Mouse (Mus musculus) myocyte (in vitro differentiated cells): ENCODE data around the gene Lrrc46.

Source experiments
- MAX ChIP-seq: IDR thresholded peaks from one replicate; pipeline ENCODE4 v1.6.1; 2011; ENCODE audit warnings: low read depth, mild to moderate bottlenecking, control low read depth
- MYOG ChIP-seq, 3 experiments: IDR thresholded peaks; one replicate each; pipeline ENCODE4 v1.6.1; 2011; ENCODE audit warnings: control low read depth in 2 of 3, low read depth in 2 of 3, mild to moderate bottlenecking in 2 of 3; ENCODE audit not compliant: insufficient read length in 2 of 3, control insufficient read depth in 1 of 3, insufficient read depth in 1 of 3
- POLR2A ChIP-seq: IDR thresholded peaks from one replicate; pipeline ENCODE4 v1.6.1; 2011; ENCODE audit warnings: low read depth, mild to moderate bottlenecking, control low read depth, moderate library complexity; ENCODE audit not compliant: insufficient read length
- POLR2AphosphoS2 ChIP-seq: IDR thresholded peaks from one replicate; pipeline ENCODE4 v1.6.1; 2011; ENCODE audit warnings: low read depth, control low read depth; ENCODE audit not compliant: insufficient read length
- REST ChIP-seq: IDR thresholded peaks from one replicate; pipeline ENCODE4 v1.6.1; 2011; ENCODE audit warnings: mild to moderate bottlenecking, control low read depth, moderate library complexity; ENCODE audit not compliant: insufficient read depth, insufficient read length
- TCF12 ChIP-seq: IDR thresholded peaks from one replicate; pipeline ENCODE4 v1.6.1; 2011; ENCODE audit warnings: mild to moderate bottlenecking, control low read depth; ENCODE audit not compliant: poor library complexity, insufficient read depth, severe bottlenecking
- USF1 ChIP-seq: IDR thresholded peaks from one replicate; pipeline ENCODE4 v1.6.1; 2011; ENCODE audit warnings: low read depth, mild to moderate bottlenecking, control low read depth, moderate library complexity

DNA sequence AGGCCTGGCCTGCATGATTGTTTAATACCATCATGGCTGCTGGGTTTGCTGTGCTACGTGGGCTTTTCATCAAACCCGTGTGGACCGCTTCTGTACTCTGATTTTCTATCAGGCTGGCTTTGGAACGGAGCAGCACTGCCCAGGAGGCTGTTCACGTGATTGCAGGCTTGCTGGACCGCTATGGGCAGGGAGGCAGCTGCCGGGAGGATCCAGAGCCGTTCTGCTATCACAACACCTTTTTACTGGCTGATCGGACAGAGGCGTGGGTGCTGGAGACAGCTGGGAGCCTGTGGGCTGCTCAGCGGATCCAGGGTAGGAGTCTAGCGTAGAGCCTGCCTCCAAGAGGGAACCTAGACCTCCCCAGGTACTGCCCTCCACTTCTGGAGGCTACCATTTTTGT, 9.2 kb downstream of the Lrrc46 start:
- no peak for TF ChIP-seq POLR2A
- no peak for TF ChIP-seq REST
- TF ChIP-seq USF1 = no peak
- TF ChIP-seq POLR2AphosphoS2 = no peak
- TF ChIP-seq TCF12 = no peak
- TF ChIP-seq MAX = no peak
- TF ChIP-seq MYOG (IDR thresholded peaks at IDR 0.05; ENCODE audit: control insufficient read depth in 1 of 3, insufficient read depth in 1 of 3, insufficient read length in 2 of 3, low read depth in 2 of 3) = no peak
